Mouse (Mus musculus) thymus, adult 2 months (tissue): ENCODE measurements around the gene Cenpo.

Experiments used
- CTCF ChIP-seq: fragments of 200-500 bp; IDR thresholded peaks from 2 replicates; pipeline ENCODE4 v1.5.1; 2012; ENCODE audit warnings: mild to moderate bottlenecking, control low read depth, low read length, moderate library complexity, borderline replicate concordance; ENCODE audit not compliant: control insufficient read depth, poor library complexity, insufficient read depth; ENCODE audit errors: extremely low read depth
- POLR2A ChIP-seq: fragments of 200-500 bp; IDR thresholded peaks from 2 replicates; pipeline ENCODE4 v1.6.1; 2012; ENCODE audit warnings: mild to moderate bottlenecking, low read length, control low read depth, moderate library complexity; ENCODE audit not compliant: control insufficient read depth, poor library complexity, insufficient read depth; ENCODE audit errors: extremely low read depth

- no peak for TF ChIP-seq CTCF
- TF ChIP-seq POLR2A = no peak
Observed at GRCm38 (mm10) chr12:4206106-4206505, 28.0 kb downstream of the Cenpo start.
